Mouse (Mus musculus) kidney, adult 9 months (tissue): ENCODE measurements at regions not wholly inside any gene's neighbourhood (a gene's known extent, or its start where the extent isn't known, plus 50 kb on each side); places are given as distances from the start of the nearest gene placed in this dataset.

Experiments
- DNase-seq: peaks from one replicate; pipeline ENCODE4 v3.0.0; 2022

- no peak for DNase-seq
Measured at GRCm38 (mm10) chr7:72592649-72593048, 286.2 kb upstream of the Mctp2 start.

- no peak for DNase-seq
Measured at GRCm38 (mm10) chr7:72593259-72593658, 286.9 kb upstream of the Mctp2 start.

GRCm38 (mm10) chr7:72594741-72595140 is 288.3 kb upstream of the Mctp2 start:
- no peak for DNase-seq

GRCm38 (mm10) chr7:72596985-72597384 is 290.6 kb upstream of the Mctp2 start:
- DNase-seq, result no peak

- DNase-seq, result no peak
Measured at GRCm38 (mm10) chr7:72601933-72602332, 295.5 kb upstream of the Mctp2 start.

- no peak for DNase-seq
Measured at GRCm38 (mm10) chr7:72609791-72610190, 303.4 kb upstream of the Mctp2 start.

GRCm38 (mm10) chr7:72615232-72615631 is 308.8 kb upstream of the Mctp2 start:
- no peak for DNase-seq

GRCm38 (mm10) chr7:72627369-72627768 is 321.0 kb upstream of the Mctp2 start:
- no peak for DNase-seq

- no peak for DNase-seq
Measured at GRCm38 (mm10) chr7:72639566-72639965, 333.2 kb upstream of the Mctp2 start.

- DNase-seq, result no peak
Measured at GRCm38 (mm10) chr7:72675018-72675417, 368.6 kb upstream of the Mctp2 start.

- DNase-seq, result no peak
Measured at GRCm38 (mm10) chr7:72685803-72686202, 379.4 kb upstream of the Mctp2 start.

GRCm38 (mm10) chr7:72687356-72687755 is 380.9 kb upstream of the Mctp2 start:
- DNase-seq, result no peak

GRCm38 (mm10) chr7:72691396-72691795 is 385.0 kb upstream of the Mctp2 start:
- DNase-seq, result no peak

- no peak for DNase-seq
Measured at GRCm38 (mm10) chr7:72691859-72692258, 385.5 kb upstream of the Mctp2 start.

GRCm38 (mm10) chr7:72696736-72697135 is 390.3 kb upstream of the Mctp2 start:
- no peak for DNase-seq

- DNase-seq, result no peak
Measured at GRCm38 (mm10) chr7:72703652-72704341, 397.4 kb upstream of the Mctp2 start.

- no peak for DNase-seq
Measured at GRCm38 (mm10) chr7:72711193-72712131, 405.1 kb upstream of the Mctp2 start.

GRCm38 (mm10) chr7:72715401-72715800 is 409.0 kb upstream of the Mctp2 start:
- peak; percentile 66 for DNase-seq

GRCm38 (mm10) chr7:72716051-72716450 is 409.6 kb upstream of the Mctp2 start:
- peak; percentile 46 for DNase-seq

- no peak for DNase-seq
Measured at GRCm38 (mm10) chr7:72726214-72726854, 419.9 kb upstream of the Mctp2 start.

GRCm38 (mm10) chr7:72737792-72738191 is 431.4 kb upstream of the Mctp2 start:
- no peak for DNase-seq

GRCm38 (mm10) chr7:72738324-72738944 is 432.0 kb upstream of the Mctp2 start:
- no peak for DNase-seq

GRCm38 (mm10) chr7:72742376-72742775 is 436.0 kb upstream of the Mctp2 start:
- DNase-seq, result no peak
